12 mouse cellular contexts compared by ENCODE assay signal in the genomic region with DNA sequence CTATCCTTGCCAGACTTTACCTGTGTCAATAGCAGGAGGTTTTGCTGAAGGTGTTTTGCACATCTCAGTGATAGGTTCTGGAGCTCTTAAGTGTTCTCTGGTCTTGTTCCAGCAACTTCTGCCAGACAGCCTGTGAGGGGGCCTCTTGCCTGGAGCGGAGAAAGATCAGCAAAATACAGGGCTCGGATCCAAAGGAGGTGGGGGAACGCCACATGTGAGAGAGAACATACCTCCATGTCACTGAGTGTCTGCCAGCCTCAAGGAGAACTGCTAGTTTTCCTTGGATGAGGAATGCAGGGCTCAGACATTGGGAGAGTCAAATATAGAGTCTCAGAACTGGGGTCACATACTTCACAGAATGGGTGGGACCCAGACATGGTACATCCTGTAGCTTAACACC.
DNase-seq lines count a peak whose midpoint lies in the region; ATAC-seq lines count a peak whose summit lies in the region.
"Had no signal": no experiment of that assay in that cellular context is flagged by ENCODE, and none has a peak within 500 bp of the region (broad histone marks: within the 10 kb centered on the region; RNA-seq: fewer than 3 reads in every experiment).

No protein-coding gene starts in this region.

- intact Hi-C loops in heart, postnatal 36 days (cut with DNase I): no loop called here

- peak; percentile 66 for ATAC-seq in limb, embryonic 13.5 days (ENCODE audit: low FRiP score, low read depth)
- ATAC-seq in hindbrain, embryonic 12.5 days (ENCODE audit: low FRiP score): no peak
- ATAC-seq: hindbrain, embryonic 16.5 days; midbrain, embryonic 16.5 days had no signal

- no peak overlapping the region for H3K4me3 ChIP-seq in limb, embryonic 13.5 days
- H3K4me3 ChIP-seq in limb, embryonic 10.5 days: no peak overlapping the region
- H3K4me3 ChIP-seq in hindbrain, embryonic 12.5 days: no peak overlapping the region

- H3K27ac ChIP-seq in limb, embryonic 13.5 days: no peak overlapping the region; the same call in 1 of the 2 replicates
- no peak overlapping the region for H3K27ac ChIP-seq in limb, embryonic 10.5 days
- no peak overlapping the region for H3K27ac ChIP-seq in hindbrain, embryonic 12.5 days

- H3K4me1 ChIP-seq in limb, embryonic 13.5 days: peaks cover 20% of the 10 kb centered on the region
- H3K4me1 ChIP-seq in limb, embryonic 10.5 days: peaks cover 6% of the 10 kb centered on the region; the same call in 1 of the 2 replicates
- no peaks in the 10 kb centered on the region for H3K4me1 ChIP-seq in hindbrain, embryonic 12.5 days

- H3K9ac ChIP-seq in limb, embryonic 13.5 days: no peak overlapping the region
- H3K9ac ChIP-seq in hindbrain, embryonic 12.5 days: no peak overlapping the region

- H3K4me2 ChIP-seq in limb, embryonic 13.5 days (replicated peaks): no peak overlapping the region
- no peak overlapping the region for H3K4me2 ChIP-seq in hindbrain, embryonic 12.5 days (replicated peaks)

- peaks cover 7% of the 10 kb centered on the region; the same call in 1 of the 2 replicates for H3K36me3 ChIP-seq in limb, embryonic 13.5 days
- H3K36me3 ChIP-seq in limb, embryonic 10.5 days: no peaks in the 10 kb centered on the region
- no peaks in the 10 kb centered on the region for H3K36me3 ChIP-seq in hindbrain, embryonic 12.5 days

- no peaks in the 10 kb centered on the region for H3K27me3 ChIP-seq in limb, embryonic 13.5 days
- H3K27me3 ChIP-seq in limb, embryonic 10.5 days (ENCODE audit: low read depth, poor library complexity, severe bottlenecking): no peaks in the 10 kb centered on the region
- no peaks in the 10 kb centered on the region for H3K27me3 ChIP-seq in hindbrain, embryonic 12.5 days

- peak; percentile 82 for DNase-seq in heart, adult 11 months
- no peak for DNase-seq in heart, postnatal 36 days
- no peak for DNase-seq in limb, embryonic 10.5 days (ENCODE audit: low spot score)
- peak; percentile 37 to 45 for DNase-seq in frontal cortex, adult 2 months (ENCODE audit: extremely low spot score in 1 of 2, low spot score in 1 of 2)
- DNase-seq in lung, postnatal 10 days: peak; percentile 32
- no peak for DNase-seq in natural killer cell, adult 2 months (ENCODE audit: low spot score in 2 of 2)
- DNase-seq: adrenal gland, postnatal 36 days; cerebellum, adult 9-10 months had no signal

- no peaks in the 10 kb centered on the region for H3K9me3 ChIP-seq in limb, embryonic 13.5 days
- H3K9me3 ChIP-seq in limb, embryonic 10.5 days (replicated peaks): no peaks in the 10 kb centered on the region
- H3K9me3 ChIP-seq in hindbrain, embryonic 12.5 days (replicated peaks): no peaks in the 10 kb centered on the region

- 63% methylated on average over 3 of the region's 3 CpGs for WGBS in limb, embryonic 13.5 days
- 91% methylated on average over 3 of the region's 3 CpGs for WGBS in limb, embryonic 10.5 days
- 91% methylated on average over 3 of the region's 3 CpGs for WGBS in hindbrain, embryonic 12.5 days

Comparison
In these comparisons a context has a peak if more than half of its experiments do, and no peak if none do; other contexts are left out.
1. DNase-seq: peak in heart, adult 11 months (single experiment), frontal cortex, adult 2 months (2 of 2) and lung, postnatal 10 days (single experiment); none in heart, postnatal 36 days (0 of 2), limb, embryonic 10.5 days (single experiment) and natural killer cell, adult 2 months (0 of 2).